Mouse (Mus musculus) embryonic facial prominence, embryonic 15.5 days (tissue): ENCODE measurements around the gene Kcnk7. TPM values are rescaled to one million over a fixed set of nuclear protein-coding genes. Genes with fewer than 3 reads are reported as not detected.

Source experiments
- microRNA-seq: library from miRNA; unstranded; fragments of <30 nt; microRNA quantifications from one replicate; pipeline ENCODE4, GENCODE M21; 2016; ENCODE audit warnings: borderline number of aligned reads
- polyA plus RNA-seq: library from polyadenylated mRNA; unstranded; fragments of >200 nt; fragmentation: Nextera tagmentation; extraction: Ambion mirVana; gene quantifications from 2 replicates; pipeline ENCODE4 v1.2.1, GENCODE M21; 2015

The Kcnk7 gene
- polyA plus RNA-seq, 1 experiment from 2014 or later = 3.8 TPM

Small RNAs within 50 kb of the gene (microRNA-seq; reads per million reads assigned to microRNA genes)
- 0.52 reads per million for gene Mir6987

Other genes starting within 250 kb of the Kcnk7 start
- 8.0 and 8.9 TPM in 2 replicates for gene Ccdc85b, start 246.5 kb upstream of the Kcnk7 start, polyA plus RNA-seq
- gene Fibp, start 243.8 kb upstream of the Kcnk7 start, polyA plus RNA-seq = 114 and 125 TPM in 2 replicates
- gene Ctsw, start 235.9 kb upstream of the Kcnk7 start, polyA plus RNA-seq = 1.4 and 2.8 TPM in 2 replicates
- gene Efemp2, start 230.4 kb upstream of the Kcnk7 start, polyA plus RNA-seq = 219 and 226 TPM in 2 replicates
- 44.1 and 45.2 TPM in 2 replicates for gene Mus81, start 216.0 kb upstream of the Kcnk7 start, polyA plus RNA-seq
- 2,278 and 2,311 TPM in 2 replicates for gene Cfl1, start 213.9 kb upstream of the Kcnk7 start, polyA plus RNA-seq
- 0.16 TPM in 1 of 2 replicates, not detected in the other for gene 1700020D05Rik, start 200.6 kb upstream of the Kcnk7 start, polyA plus RNA-seq
- 10.7 and 11.7 TPM in 2 replicates for gene Snx32, start 193.8 kb upstream of the Kcnk7 start, polyA plus RNA-seq
- gene Ovol1, start 143.7 kb upstream of the Kcnk7 start, polyA plus RNA-seq = 22.1 and 23.3 TPM in 2 replicates
- gene Ap5b1, start 136.3 kb upstream of the Kcnk7 start, polyA plus RNA-seq = 5.2 and 5.7 TPM in 2 replicates
- 122 and 126 TPM in 2 replicates for gene Rnaseh2c, start 102.5 kb upstream of the Kcnk7 start, polyA plus RNA-seq
- gene Kat5, start 94.1 kb upstream of the Kcnk7 start, polyA plus RNA-seq = 49.4 and 52.3 TPM in 2 replicates
- gene Rela, start 66.9 kb upstream of the Kcnk7 start, polyA plus RNA-seq = 61.4 and 62.4 TPM in 2 replicates
- 29.4 and 30.4 TPM in 2 replicates for gene Sipa1, start 40.7 kb upstream of the Kcnk7 start, polyA plus RNA-seq
- 27.1 and 30.0 TPM in 2 replicates for gene Map3k11, start 15.6 kb upstream of the Kcnk7 start, polyA plus RNA-seq
- gene Pcnx3, start 15.5 kb upstream of the Kcnk7 start, polyA plus RNA-seq = 24.6 and 26.6 TPM in 2 replicates
- gene Ehbp1l1, start 21.9 kb downstream of the Kcnk7 start, polyA plus RNA-seq = 32.4 and 35.9 TPM in 2 replicates
- gene Fam89b, start 25.3 kb downstream of the Kcnk7 start, polyA plus RNA-seq = 110 and 111 TPM in 2 replicates
- gene Ltbp3, start 36.5 kb downstream of the Kcnk7 start, polyA plus RNA-seq = 52.5 and 53.5 TPM in 2 replicates
- gene Scyl1, start 67.1 kb downstream of the Kcnk7 start, polyA plus RNA-seq = 81.4 and 81.8 TPM in 2 replicates
- gene Frmd8, start 170.9 kb downstream of the Kcnk7 start, polyA plus RNA-seq = 32.5 and 37.4 TPM in 2 replicates
- gene Slc25a45, start 173.4 kb downstream of the Kcnk7 start, polyA plus RNA-seq = 5.9 and 7.5 TPM in 2 replicates
- gene Tigd3, start 189.8 kb downstream of the Kcnk7 start, polyA plus RNA-seq = 3.4 and 3.6 TPM in 2 replicates
- gene Dpf2, start 208.6 kb downstream of the Kcnk7 start, polyA plus RNA-seq = 144 and 167 TPM in 2 replicates
- 11.0 TPM in 2 replicates for gene Cdc42ep2, start 220.4 kb downstream of the Kcnk7 start, polyA plus RNA-seq